Mouse (Mus musculus) ES-E14 (cell line): Measurements from ENCODE around the gene Spata31d1d. TPM values are rescaled to one million over a fixed set of nuclear protein-coding genes. Genes with fewer than 3 reads are reported as not detected.
A peak's percentile ranks its signal among the peaks of the same experiment; 100 is the strongest.

Experiments
- DNase-seq: peaks from one replicate; pipeline ENCODE4 v3.0.0-alpha.2; 2013; ENCODE audit warnings: low read depth, low spot score
- H3K27ac ChIP-seq: 2 replicates; pipeline ENCODE4 v1.5.1; 2012; ENCODE audit warnings: low read depth, mild to moderate bottlenecking, low read length, moderate library complexity, mixed read lengths; ENCODE audit not compliant: poor library complexity, insufficient read depth, severe bottlenecking
- H3K36me3 ChIP-seq: 2 replicates; pipeline ENCODE4 v1.6.1; 2012; ENCODE audit warnings: mild to moderate bottlenecking, low read length, moderate library complexity, mixed read lengths; ENCODE audit not compliant: control insufficient read depth, poor library complexity, insufficient read depth, severe bottlenecking
- H3K4me1 ChIP-seq, 2 experiments: fragments of 150-350 bp in 1 of 2; sonication (generic) in 1 of 2; 2 replicates each; pipeline ENCODE4 v1.6.1; 2012; ENCODE audit warnings: low read length in 2 of 2, mild to moderate bottlenecking in 1 of 2, mixed read lengths in 1 of 2; ENCODE audit not compliant: control insufficient read depth in 2 of 2, insufficient read depth in 2 of 2, poor library complexity in 1 of 2
- H3K4me3 ChIP-seq, 2 experiments: fragments of 150-350 bp in 1 of 2; sonication (generic) in 1 of 2; 2 replicates each; pipeline ENCODE4 v1.5.1; 2012; ENCODE audit warnings: low read length in 2 of 2, low read depth in 1 of 2, mild to moderate bottlenecking in 1 of 2, mixed read lengths in 1 of 2; ENCODE audit not compliant: insufficient read depth in 1 of 2, poor library complexity in 1 of 2, severe bottlenecking in 1 of 2
- H3K9ac ChIP-seq: 2 replicates; pipeline ENCODE4 v1.6.1; 2012; ENCODE audit warnings: low read depth, mild to moderate bottlenecking, low read length, mixed read lengths; ENCODE audit not compliant: poor library complexity, insufficient read depth, severe bottlenecking
- H3K9me3 ChIP-seq: fragments of 150-350 bp; sonication (generic); 2 replicates; pipeline ENCODE4 v1.6.1; 2012; ENCODE audit warnings: low read depth, mild to moderate bottlenecking, low read length; ENCODE audit not compliant: control insufficient read depth, insufficient read depth
- CHD2 ChIP-seq: IDR thresholded peaks from 2 replicates; pipeline ENCODE4 v1.6.1; 2014; ENCODE audit warnings: mild to moderate bottlenecking, low read depth, low read length, inconsistent platforms
- HCFC1 ChIP-seq: IDR thresholded peaks from 2 replicates; pipeline ENCODE4 v1.6.1; 2012; ENCODE audit warnings: low read length, inconsistent platforms, borderline replicate concordance; ENCODE audit not compliant: insufficient read depth
- MAFK ChIP-seq: IDR thresholded peaks from 2 replicates; pipeline ENCODE4 v1.6.1; 2014; ENCODE audit warnings: mild to moderate bottlenecking, low read depth, low read length, inconsistent platforms; ENCODE audit not compliant: insufficient read depth
- ZC3H11A ChIP-seq: IDR thresholded peaks from 2 replicates; pipeline ENCODE4 v1.6.1; 2012; ENCODE audit warnings: low read depth, mild to moderate bottlenecking, inconsistent platforms, low read length, borderline replicate concordance
- ZNF384 ChIP-seq: IDR thresholded peaks from 2 replicates; pipeline ENCODE4 v1.6.1; 2012; ENCODE audit warnings: low read depth, low read length, inconsistent platforms
- in situ Hi-C, 2 experiments: fragments of 600-800 bp; cut with MboI; formaldehyde crosslinking; loops; one replicate each; pipeline ENCODE4 v1.15.1; 2025; ENCODE audit warnings: low sequenced_read_pairs in 2 of 2, inconsistent platforms in 1 of 2; ENCODE audit not compliant: unreplicated experiment in 2 of 2
- total RNA-seq: library from RNA; depleted of rRNA; stranded (reverse); fragments of 300-350 nt; gene quantifications from 2 replicates; pipeline ENCODE4 v1.2.3, GENCODE M21; 2012

Gene Spata31d1d
- total RNA-seq, 1 experiment = 0.18 TPM

DNA sequence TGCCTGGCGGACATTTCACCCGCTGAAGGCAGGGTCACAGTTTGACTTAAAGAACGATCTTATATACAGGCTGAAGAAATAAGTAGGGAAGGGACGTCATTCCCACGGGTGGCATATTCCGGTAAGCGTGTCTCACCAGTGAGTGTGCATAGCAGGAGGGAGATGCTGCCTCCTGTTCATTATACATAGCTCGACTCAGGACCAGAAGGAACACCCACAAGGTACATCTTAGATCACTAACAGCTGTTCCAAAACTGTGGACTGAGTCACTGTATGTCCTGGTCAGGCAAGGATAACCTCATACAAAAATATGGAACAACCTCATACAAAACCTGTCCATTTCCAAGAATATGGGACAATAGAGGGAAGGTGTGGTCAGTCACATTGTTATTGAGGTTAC is 32.4 kb downstream of the Spata31d1d start:
- Histone ChIP-seq H3K4me3 (no peak overlapping the region), H3K36me3 (no peaks in the 10 kb centered on the region), H3K9ac (no peak overlapping the region), H3K9me3 (no peaks in the 10 kb centered on the region), H3K27ac (no peak overlapping the region), H3K4me1 (peaks cover 0 to 2% of the 10 kb centered on the region in 2 experiments; a peak in 1 of 4 replicates)
- no peak for TF ChIP-seq CHD2
- no peak for TF ChIP-seq ZC3H11A
- no peak for TF ChIP-seq MAFK
- no peak for TF ChIP-seq ZNF384
- no peak for TF ChIP-seq HCFC1
- DNase-seq = no peak
- in situ Hi-C loops = no loop called here

DNA sequence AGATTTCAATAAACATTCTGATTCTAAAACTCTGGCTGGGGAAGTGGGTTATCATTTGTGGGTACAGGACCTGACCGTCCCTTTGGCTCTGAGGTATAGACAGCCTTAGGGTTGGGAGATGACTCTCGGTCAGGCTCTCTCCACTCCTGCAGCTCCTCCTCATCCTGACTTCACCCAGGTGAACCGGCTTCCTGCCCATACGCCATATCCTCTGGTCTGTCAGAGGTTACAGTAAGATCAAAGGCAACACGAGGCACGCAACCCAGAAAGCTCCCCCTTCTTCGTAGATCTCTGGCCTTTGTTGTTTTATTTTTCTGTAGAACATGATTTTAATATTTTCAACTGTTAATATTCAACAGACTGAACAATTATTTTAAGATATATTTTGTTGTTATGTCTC is 35.8 kb downstream of the Spata31d1d start:
- no peak overlapping the region; the same call in 1 of the 2 replicates for H3K27ac ChIP-seq
- in situ Hi-C loops = no loop called here
- no peaks in the 10 kb centered on the region for H3K9me3 ChIP-seq
- no peak for DNase-seq
- no peaks in the 10 kb centered on the region for H3K36me3 ChIP-seq
- no peak for TF ChIP-seq ZNF384
- no peak for TF ChIP-seq MAFK
- H3K9ac ChIP-seq = no peak overlapping the region
- no peak overlapping the region for H3K4me3 ChIP-seq
- peaks cover 0 to 2% of the 10 kb centered on the region in 2 experiments; a peak in 1 of 4 replicates for H3K4me1 ChIP-seq

DNA sequence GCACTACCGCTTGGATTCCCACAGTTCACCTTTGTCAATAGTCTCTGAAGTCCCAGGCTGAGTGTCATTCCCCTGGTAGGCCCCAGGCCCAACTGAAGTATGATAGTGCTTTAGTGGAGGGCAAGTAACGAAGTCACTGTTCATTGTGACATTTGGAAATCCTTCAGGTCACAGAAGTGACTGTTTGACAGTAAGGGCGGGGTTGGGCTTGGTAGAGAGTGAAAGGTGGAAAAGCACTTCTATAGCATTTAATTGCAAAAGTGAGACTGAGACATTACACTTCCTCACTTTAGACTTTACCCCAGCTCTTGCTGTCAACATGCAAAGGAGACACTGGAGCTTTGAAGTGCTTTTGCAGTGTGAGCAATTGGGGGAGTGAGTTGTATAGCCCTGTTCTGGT is 37.5 kb downstream of the Spata31d1d start, which contains the start of gene 4921517D22Rik:
4921517D22Rik (minus strand) TSS at position 101 of the 400 bp plus-strand sequence.
- Histone ChIP-seq H3K27ac (no peak within 1 kb of the TSS), H3K4me3 (no peak within 1 kb of the TSS), H3K9me3 (no peaks in the 10 kb centered on the region), H3K9ac (no peak within 1 kb of the TSS), H3K36me3 (no peaks in the 10 kb centered on the region), H3K4me1 (peaks cover 0 to 2% of the 10 kb centered on the region in 2 experiments; a peak in 1 of 4 replicates)
- TF ChIP-seq MAFK = no peak
- TF ChIP-seq HCFC1 = no peak
- no peak for TF ChIP-seq ZC3H11A
- no peak for TF ChIP-seq ZNF384
- no peak for TF ChIP-seq CHD2
- DNase-seq = no peak
- in situ Hi-C loops = no loop called here

DNA sequence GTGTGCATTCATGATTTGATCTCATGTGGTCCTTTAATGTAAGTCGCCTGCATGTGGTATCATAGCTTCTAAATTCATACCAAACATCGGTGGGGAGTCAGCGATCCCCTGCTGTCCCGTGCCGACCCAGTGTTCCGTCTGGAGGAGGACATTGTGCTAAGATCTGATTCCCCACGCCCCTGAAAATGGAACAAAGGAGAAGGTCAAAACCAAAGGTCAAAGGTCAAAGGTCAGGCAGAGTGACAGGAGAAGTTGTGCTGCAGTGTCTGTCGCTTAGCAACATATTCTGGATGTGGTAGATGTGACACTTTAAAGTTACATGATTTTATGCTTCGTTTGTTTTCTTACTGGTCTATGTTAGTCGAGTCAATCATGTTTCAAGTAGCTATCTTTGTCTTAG is 40.1 kb downstream of the Spata31d1d start:
- TF ChIP-seq ZNF384 (no peak), CHD2 (peak; percentile 54; the same call in 1 of the 2 replicates), HCFC1 (no peak), ZC3H11A (no peak), MAFK (no peak)
- Histone ChIP-seq H3K36me3 (no peaks in the 10 kb centered on the region), H3K9me3 (no peaks in the 10 kb centered on the region), H3K4me3 (no peak overlapping the region), H3K27ac (no peak overlapping the region), H3K4me1 (peaks cover 0 to 2% of the 10 kb centered on the region in 2 experiments; a peak in 1 of 4 replicates), H3K9ac (no peak overlapping the region)
- no peak for DNase-seq
- in situ Hi-C loops = no loop called here

DNA sequence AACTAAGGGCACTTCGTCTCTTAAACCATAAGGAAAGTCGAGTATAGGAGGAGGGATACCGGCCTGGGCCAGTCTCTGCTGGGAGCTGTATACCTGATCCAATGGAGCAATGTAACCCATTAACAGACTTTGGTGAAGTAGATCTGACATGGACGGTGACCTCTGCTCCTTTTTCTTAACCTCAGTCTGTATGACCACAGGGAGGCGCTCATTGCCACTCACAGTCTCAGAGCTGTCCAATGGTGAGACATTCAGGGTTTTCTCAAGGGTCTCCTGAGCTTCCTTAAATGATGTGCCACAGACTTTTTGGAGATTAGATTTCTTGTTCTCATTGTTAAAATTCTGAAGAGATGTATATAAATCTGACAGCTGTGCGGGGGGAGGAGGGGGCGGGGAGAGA is 41.0 kb downstream of the Spata31d1d start:
- Histone ChIP-seq H3K36me3 (no peaks in the 10 kb centered on the region), H3K9me3 (no peaks in the 10 kb centered on the region), H3K4me1 (peaks cover 0 to 2% of the 10 kb centered on the region in 2 experiments; a peak in 1 of 4 replicates), H3K27ac (no peak overlapping the region), H3K4me3 (no peak overlapping the region), H3K9ac (no peak overlapping the region)
- no peak for TF ChIP-seq HCFC1
- no peak for TF ChIP-seq ZNF384
- TF ChIP-seq CHD2 = no peak
- no peak for TF ChIP-seq MAFK
- TF ChIP-seq ZC3H11A = no peak
- no peak for DNase-seq
- in situ Hi-C loops = no loop called here
